Mouse (Mus musculus): ENCODE measurements at regions not wholly inside any gene's neighbourhood (a gene's known extent, or its start where the extent isn't known, plus 50 kb on each side); places are given as distances from the start of the nearest gene placed in this dataset.

DNA sequence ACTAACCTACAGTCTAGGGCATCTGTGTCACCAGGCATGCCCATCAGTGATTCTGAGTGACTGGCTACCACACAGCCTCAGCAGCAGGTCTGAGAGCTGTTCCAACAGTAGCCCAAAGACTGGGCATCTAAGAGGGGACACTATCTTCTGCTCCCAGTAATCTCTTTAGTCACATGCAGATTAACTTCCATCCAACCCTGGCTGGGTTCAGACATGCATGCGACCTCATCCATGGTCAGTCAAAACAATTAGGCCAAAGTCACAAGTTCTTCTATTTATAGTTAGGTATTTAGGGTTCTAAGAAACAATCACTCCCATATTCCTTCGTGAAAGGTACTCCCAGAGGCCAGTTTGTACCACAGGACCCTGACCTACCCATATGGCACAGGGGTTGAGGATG lies 138.2 kb upstream of the Teddm2 start:
- TF ChIP-seq POLR2A (IDR thresholded peaks at IDR 0.05; ENCODE audit: low read depth, low read length), result no peak
- TF ChIP-seq CTCF (conservative IDR thresholded peaks at IDR 0.05; ENCODE audit: insufficient read depth, insufficient read length, low read depth, low read length), result no peak
